Mouse (Mus musculus): ENCODE measurements around the gene Rbbp6. TPM values are rescaled to one million over a fixed set of nuclear protein-coding genes. Genes with fewer than 3 reads are reported as not detected.

Gene Rbbp6
- polyA plus RNA-seq, 1 experiment from 2014 or later: 32.2 TPM

Other genes with a start within 250 kb of the Rbbp6 start
- 36.4 and 41.1 TPM in 2 replicates for gene Tnrc6a, start 158.2 kb downstream of the Rbbp6 start, polyA plus RNA-seq (2014; fragmentation: Nextera tagmentation; extraction: Ambion mirVana)
- gene Slc5a11, start 249.1 kb downstream of the Rbbp6 start, polyA plus RNA-seq (2014; fragmentation: Nextera tagmentation; extraction: Ambion mirVana): 0.35 and 1.9 TPM in 2 replicates